Mouse (Mus musculus) hindbrain, postnatal 0 days (tissue): ENCODE results near the gene Gm11011. TPM values are rescaled to one million over a fixed set of nuclear protein-coding genes. Genes with fewer than 3 reads are reported as not detected.

Experiments used
- ATAC-seq: fragments of 200-750 bp; cut with Nextera tagmentation; 2 replicates; pipeline ENCODE4 v1.8.0; 2017; ENCODE audit warnings: mild to moderate bottlenecking, moderate TSS enrichment, moderate library complexity
- DNase-seq: peaks from one replicate; pipeline ENCODE4 v3.0.0-alpha.2; 2015; ENCODE audit warnings: low spot score
- H3K27ac ChIP-seq: fragments of 300-500 bp; sonication (generic); 2 replicates; pipeline ENCODE4 v1.5.1; 2014; ENCODE audit warnings: mild to moderate bottlenecking
- H3K27me3 ChIP-seq: fragments of 300-500 bp; sonication (generic); 2 replicates; pipeline ENCODE4 v1.6.1; 2014; ENCODE audit warnings: low read length, mixed read lengths; ENCODE audit not compliant: insufficient read depth
- H3K36me3 ChIP-seq: fragments of 300-500 bp; sonication (generic); 2 replicates; pipeline ENCODE4 v1.6.1; 2014; ENCODE audit warnings: low read length, mixed read lengths; ENCODE audit not compliant: insufficient read depth
- H3K4me1 ChIP-seq: fragments of 300-500 bp; sonication (generic); 2 replicates; pipeline ENCODE4 v1.6.1; 2014; ENCODE audit warnings: antibody characterized with exemption, low read length, mixed read lengths; ENCODE audit not compliant: insufficient read depth
- H3K4me2 ChIP-seq: fragments of 300-500 bp; sonication (generic); 2 replicates; pipeline ENCODE4 v1.6.1; 2014; ENCODE audit warnings: low read depth, mild to moderate bottlenecking, low read length, moderate library complexity, mixed read lengths
- H3K4me3 ChIP-seq: fragments of 300-500 bp; sonication (generic); 2 replicates; pipeline ENCODE4 v1.5.1; 2014; ENCODE audit warnings: low read length
- H3K9ac ChIP-seq: fragments of 300-500 bp; sonication (generic); replicated peaks from 2 replicates; pipeline ENCODE4 v1.6.1; 2014; ENCODE audit warnings: mild to moderate bottlenecking, low read length, moderate library complexity, mixed read lengths
- H3K9me3 ChIP-seq: fragments of 300-500 bp; sonication (generic); 2 replicates; pipeline ENCODE4 v1.6.1; 2016; ENCODE audit warnings: low read length, mixed read lengths
- CTCF ChIP-seq: IDR thresholded peaks from 2 replicates; pipeline ENCODE4 v1.5.1; 2016; ENCODE audit warnings: antibody characterized with exemption, control low read depth, low read depth
- WGBS: fragments of 180-500 bp; shearing (Covaris S2); extraction: QIAGEN DNeasy Blood & Tissue Kit; methylation state at CpG from one replicate; pipeline ENCODE4 v1.1.7; 2014; 5-methylcytosine and 5-hydroxymethylcytosine counted together
- polyA plus RNA-seq: library from polyadenylated mRNA; unstranded; fragments of >200 nt; fragmentation: Nextera tagmentation; extraction: Ambion mirVana; gene quantifications from 2 replicates; pipeline ENCODE4 v1.2.1, GENCODE M21; 2015
- total RNA-seq: library from RNA; depleted of rRNA; stranded (reverse); fragments of >200 nt; gene quantifications from 2 replicates; pipeline ENCODE4 v1.2.3, GENCODE M21; 2014

The Gm11011 gene
- total and polyA plus RNA-seq, 2 experiments from 2014 or later = not detected

DNA sequence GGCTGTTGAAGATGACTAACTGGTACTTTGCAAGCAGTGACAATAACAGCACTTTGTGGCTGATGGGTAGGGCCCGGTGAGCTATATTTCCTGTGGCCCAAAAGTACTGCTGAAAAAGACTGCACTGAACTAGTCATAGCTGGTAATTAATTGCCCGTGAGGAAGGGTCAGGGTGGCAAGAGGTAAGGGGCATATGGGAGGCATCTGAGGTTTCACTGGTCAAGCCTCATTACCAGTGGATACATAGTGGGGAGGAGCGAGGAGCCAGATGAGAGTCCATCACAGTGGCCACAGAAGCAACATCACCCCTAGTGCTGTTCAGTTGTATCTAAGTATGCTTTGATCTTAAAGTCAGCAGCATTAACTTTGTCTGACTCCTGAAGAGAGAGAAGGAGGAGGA lies 42.5 kb upstream of the Gm11011 start:
- DNase-seq = no peak
- Histone ChIP-seq H3K4me2 (no peak overlapping the region), H3K4me1 (no peaks in the 10 kb centered on the region), H3K9ac (no peak overlapping the region), H3K9me3 (no peaks in the 10 kb centered on the region), H3K4me3 (no peak overlapping the region), H3K27me3 (no peaks in the 10 kb centered on the region), H3K27ac (no peak overlapping the region), H3K36me3 (no peaks in the 10 kb centered on the region)
- no peak for TF ChIP-seq CTCF
- WGBS = 85% methylated on average over 3 of the region's 3 CpGs
- no peak for ATAC-seq

- DNase-seq = peak; percentile 77
Observed at GRCm38 (mm10) chr2:169621201-169621710, 33.7 kb upstream of the Gm11011 start.

GRCm38 (mm10) chr2:169615998-169616397 lies 28.5 kb upstream of the Gm11011 start:
- Histone ChIP-seq H3K4me1 (no peaks in the 10 kb centered on the region), H3K27ac (no peak overlapping the region), H3K9me3 (no peaks in the 10 kb centered on the region), H3K4me2 (no peak overlapping the region), H3K9ac (no peak overlapping the region), H3K4me3 (no peak overlapping the region), H3K36me3 (no peaks in the 10 kb centered on the region), H3K27me3 (no peaks in the 10 kb centered on the region)
- TF ChIP-seq CTCF = no peak
- 91% methylated on average over 6 of the region's 6 CpGs for WGBS
- ATAC-seq (no peak), DNase-seq (no peak)

More at GRCm38 (mm10) chr2:169621201-169621710, 33.7 kb upstream of the Gm11011 start:
- Histone ChIP-seq H3K36me3 (no peaks in the 10 kb centered on the region), H3K4me3 (no peak overlapping the region), H3K4me1 (no peaks in the 10 kb centered on the region), H3K9me3 (no peaks in the 10 kb centered on the region), H3K27ac (no peak overlapping the region), H3K4me2 (peak overlapping the region; percentile 41), H3K9ac (no peak overlapping the region), H3K27me3 (no peaks in the 10 kb centered on the region)
- ATAC-seq = peak; percentile 74
- 32% methylated on average over 15 of the region's 15 CpGs for WGBS
- TF ChIP-seq CTCF = peak; percentile 71

DNA sequence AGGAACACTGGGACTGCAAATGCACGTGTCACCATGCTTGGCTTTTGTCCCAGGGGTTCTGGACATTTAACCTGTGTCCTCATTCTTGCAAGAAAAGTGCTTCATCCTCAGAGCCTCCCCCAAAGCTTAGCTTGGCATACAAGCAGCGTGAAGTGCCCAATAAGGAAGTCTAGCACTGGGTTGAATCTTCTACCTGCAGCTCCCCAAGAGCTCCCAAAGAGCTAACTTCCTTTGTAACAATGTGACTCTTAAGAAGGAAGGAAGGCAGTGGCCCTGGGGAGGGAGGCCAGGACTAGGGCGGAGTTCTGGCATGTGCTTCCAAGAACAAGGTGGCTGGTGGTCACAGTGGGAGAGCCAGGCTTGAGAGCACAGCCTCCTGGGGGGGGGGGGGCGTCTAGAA lies 27.1 kb upstream of the Gm11011 start:
- WGBS = 56% methylated on average over 4 of the region's 4 CpGs

GRCm38 (mm10) chr2:169611557-169611956 lies 24.0 kb upstream of the Gm11011 start:
- no peak overlapping the region for H3K27ac ChIP-seq
- 28% methylated on average over 7 of the region's 7 CpGs for WGBS
- TF ChIP-seq CTCF = no peak

More for the DNA sequence above, 27.1 kb upstream of the Gm11011 start:
- Histone ChIP-seq H3K9me3 (no peaks in the 10 kb centered on the region), H3K4me3 (no peak overlapping the region), H3K4me1 (no peaks in the 10 kb centered on the region), H3K27me3 (no peaks in the 10 kb centered on the region), H3K9ac (no peak overlapping the region), H3K36me3 (no peaks in the 10 kb centered on the region), H3K27ac (no peak overlapping the region), H3K4me2 (no peak overlapping the region)
- ATAC-seq = no peak
- DNase-seq = no peak
- TF ChIP-seq CTCF = no peak

DNA sequence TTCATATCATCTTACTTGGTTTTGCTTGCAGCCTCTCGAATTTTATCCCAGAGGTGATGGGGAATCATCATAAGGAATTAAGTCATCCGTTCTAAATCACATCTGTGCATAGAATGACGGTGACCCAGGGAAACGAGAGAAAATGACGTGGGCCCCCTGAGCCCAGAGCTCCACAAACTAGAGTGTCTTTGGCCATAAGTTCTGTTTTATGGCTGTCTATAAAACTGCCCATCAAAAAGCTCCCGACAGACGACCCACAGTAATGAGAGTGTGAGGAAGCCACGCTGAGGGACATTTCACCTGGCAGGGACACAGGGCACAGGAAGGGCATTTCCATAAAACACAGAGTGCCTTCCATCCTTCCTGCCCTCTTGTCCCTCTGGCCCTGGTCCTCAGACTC lies 23.3 kb upstream of the Gm11011 start:
- 75% methylated on average over 8 of the region's 8 CpGs for WGBS
- H3K27me3 ChIP-seq = no peaks in the 10 kb centered on the region
- no peak for TF ChIP-seq CTCF
- H3K4me1 ChIP-seq = no peaks in the 10 kb centered on the region
- H3K36me3 ChIP-seq = no peaks in the 10 kb centered on the region
- no peak overlapping the region for H3K4me3 ChIP-seq
- DNase-seq = no peak
- H3K4me2 ChIP-seq = no peak overlapping the region
- H3K9ac ChIP-seq = no peak overlapping the region
- H3K9me3 ChIP-seq = no peaks in the 10 kb centered on the region
- no peak overlapping the region for H3K27ac ChIP-seq
- no peak for ATAC-seq

More at GRCm38 (mm10) chr2:169611557-169611956, 24.0 kb upstream of the Gm11011 start:
- DNase-seq = no peak
- H3K4me1 ChIP-seq = no peaks in the 10 kb centered on the region
- no peaks in the 10 kb centered on the region for H3K36me3 ChIP-seq
- no peak for ATAC-seq
- no peak overlapping the region for H3K4me3 ChIP-seq
- no peak overlapping the region for H3K9ac ChIP-seq
- no peaks in the 10 kb centered on the region for H3K9me3 ChIP-seq
- no peaks in the 10 kb centered on the region for H3K27me3 ChIP-seq
- H3K4me2 ChIP-seq = no peak overlapping the region

DNA sequence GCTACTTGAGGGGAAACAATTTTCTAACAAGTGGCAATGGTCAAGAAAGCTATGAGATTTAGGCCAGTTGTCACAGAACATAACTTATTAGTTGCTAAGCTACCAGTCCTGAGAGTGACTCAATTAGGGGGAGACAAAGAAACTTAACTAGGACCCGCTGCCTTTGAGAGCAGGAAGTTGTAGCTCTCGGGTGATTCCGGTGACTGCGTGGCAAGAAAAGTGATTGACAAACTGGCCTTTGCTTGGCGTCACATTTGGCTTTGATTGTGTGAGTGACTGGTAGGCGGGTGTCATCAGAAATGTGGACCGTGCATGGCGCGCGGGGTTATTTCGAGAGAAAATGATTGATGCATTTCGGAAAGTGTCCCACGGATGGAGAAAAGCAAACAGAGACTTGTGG lies 22.4 kb upstream of the Gm11011 start:
- Histone ChIP-seq H3K4me1 (no peaks in the 10 kb centered on the region), H3K4me2 (0 out of 2 replicates have a peak overlapping the region, but pooled peaks have one; percentile 1), H3K4me3 (no peak overlapping the region), H3K36me3 (no peaks in the 10 kb centered on the region), H3K9ac (no peak overlapping the region), H3K27ac (no peak overlapping the region), H3K9me3 (no peaks in the 10 kb centered on the region), H3K27me3 (no peaks in the 10 kb centered on the region)
- WGBS = 45% methylated on average over 13 of the region's 13 CpGs
- ATAC-seq (no peak), DNase-seq (no peak)
- TF ChIP-seq CTCF = no peak
